Mouse (Mus musculus): ENCODE results near the gene Crim1.

Crim1 gene

DNA sequence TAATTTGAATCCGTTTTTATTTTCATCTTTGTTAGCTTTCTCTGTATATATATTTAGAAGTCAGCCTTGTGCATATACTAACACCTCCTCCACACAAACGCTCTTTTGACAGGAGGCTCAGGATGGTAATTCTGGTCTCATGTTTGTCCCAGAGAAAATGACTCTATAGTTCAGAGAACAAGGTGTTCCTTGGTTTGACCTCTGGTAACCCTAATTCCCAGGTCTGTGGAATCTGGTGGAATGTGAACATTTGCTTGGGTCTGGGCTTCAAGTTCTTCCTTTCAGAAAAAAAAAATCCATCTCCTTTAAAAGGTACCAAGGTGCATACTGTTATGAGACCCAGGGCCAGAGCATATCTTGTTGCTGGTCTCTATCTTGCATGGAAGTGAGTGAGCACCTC is 9.6 kb downstream of the Crim1 start:
- no peak for DNase-seq (ENCODE audit: low spot score in 2 of 2)

- no peak for DNase-seq (ENCODE audit: low spot score in 2 of 2)
These were observed 11.8 kb downstream of the Crim1 start for GRCm38 (mm10) chr17:78211881-78212280.

DNA sequence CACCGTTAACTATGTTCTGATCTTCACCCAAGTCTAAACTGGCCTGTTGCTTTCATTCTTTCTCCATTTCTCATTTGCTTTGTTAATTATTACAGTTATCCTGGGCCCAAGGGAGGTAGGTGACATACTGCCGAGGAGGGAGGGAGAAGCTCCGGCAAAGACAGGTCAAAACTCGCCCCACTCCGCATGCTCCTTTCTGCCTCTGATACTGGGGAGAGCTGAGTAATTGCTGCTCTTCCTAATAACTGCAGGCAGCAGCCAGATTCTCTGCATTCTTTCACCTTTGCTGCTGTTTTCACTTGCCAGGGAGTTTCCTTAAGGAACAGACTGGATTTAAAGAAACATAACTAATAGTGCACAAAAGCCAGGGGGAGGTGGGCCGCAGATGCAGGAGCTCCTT is 13.1 kb downstream of the Crim1 start:
- DNase-seq (ENCODE audit: low spot score in 2 of 2) = no peak

DNA sequence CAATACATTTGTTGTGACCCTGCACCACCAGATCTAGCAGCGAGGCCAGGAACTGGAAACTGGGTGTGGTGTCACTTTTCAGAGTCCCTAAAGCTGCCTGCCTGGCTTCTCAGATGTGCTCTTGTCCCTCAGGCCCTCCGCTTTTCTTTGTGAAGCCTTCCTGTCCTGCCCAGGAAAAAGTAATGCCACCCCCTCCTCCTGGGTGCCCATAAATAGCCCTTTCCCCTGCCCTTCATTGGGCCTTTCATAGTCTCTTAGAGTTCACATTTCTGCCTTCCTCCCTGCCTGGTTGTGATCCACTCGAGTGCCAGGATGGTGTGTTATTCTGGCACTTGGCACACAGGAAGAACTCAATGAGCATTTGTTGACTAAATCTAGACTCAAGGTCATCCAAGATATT is 16.5 kb downstream of the Crim1 start:
- no peak for DNase-seq (ENCODE audit: low spot score in 2 of 2)

DNA sequence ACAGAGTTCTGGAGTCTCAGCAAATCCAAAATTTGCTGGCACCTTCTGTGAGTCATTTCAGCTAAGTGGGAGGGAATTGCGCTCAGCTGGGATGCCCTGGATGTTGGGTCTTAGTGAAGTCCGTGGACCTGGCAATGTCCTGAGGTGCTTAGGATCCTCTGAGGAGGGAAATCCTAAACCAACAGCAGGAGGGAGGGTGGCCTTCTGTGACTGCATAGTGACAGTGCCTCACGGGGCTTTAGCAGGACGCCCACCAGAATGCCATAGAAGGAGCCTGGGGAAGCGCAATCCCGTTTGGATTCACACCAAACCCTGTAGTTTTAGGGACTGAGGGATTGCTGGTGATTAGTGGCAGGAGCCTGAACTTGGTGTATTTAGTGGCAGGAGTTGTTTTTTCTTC is 17.4 kb downstream of the Crim1 start:
- DNase-seq (ENCODE audit: low spot score in 2 of 2) = no peak

DNA sequence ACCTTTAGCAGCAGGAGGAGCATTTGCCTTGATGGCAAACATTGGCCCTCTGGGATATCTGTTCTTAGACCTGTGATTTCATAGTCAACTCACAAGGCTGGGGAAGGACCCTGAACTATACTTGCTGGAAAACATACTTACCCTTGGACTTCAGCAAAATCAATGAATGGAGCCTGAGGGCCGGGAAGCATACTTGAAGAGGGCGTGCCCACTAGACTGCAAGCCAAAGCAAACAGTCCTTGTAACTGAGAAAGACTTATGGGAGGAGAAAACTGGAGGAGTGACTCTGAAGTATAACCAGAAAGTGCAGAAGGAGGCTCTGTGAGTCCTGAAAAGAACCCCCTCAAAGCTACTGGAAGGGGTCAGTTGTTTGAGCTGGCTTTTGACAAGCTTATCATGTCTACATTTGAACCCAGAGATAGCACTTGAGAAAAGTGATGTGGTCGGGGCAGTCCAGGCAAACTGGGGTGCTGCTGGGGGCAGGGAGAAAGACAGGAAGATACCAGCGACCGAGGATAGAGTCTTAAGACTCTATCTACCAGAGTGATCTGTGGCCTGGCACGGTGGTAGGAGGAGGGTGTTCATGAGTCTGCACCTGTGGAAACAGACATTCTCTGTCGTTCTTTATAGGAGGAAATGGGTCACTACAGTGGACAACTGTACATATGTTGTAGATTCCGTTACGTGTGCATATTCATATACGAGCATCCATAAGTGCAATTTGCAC is 18.6 kb downstream of the Crim1 start:
- DNase-seq (ENCODE audit: low spot score in 2 of 2) = no peak

GRCm38 (mm10) chr17:78221007-78221642 is 21.1 kb downstream of the Crim1 start:
- DNase-seq (ENCODE audit: low spot score in 2 of 2) = no peak

DNA sequence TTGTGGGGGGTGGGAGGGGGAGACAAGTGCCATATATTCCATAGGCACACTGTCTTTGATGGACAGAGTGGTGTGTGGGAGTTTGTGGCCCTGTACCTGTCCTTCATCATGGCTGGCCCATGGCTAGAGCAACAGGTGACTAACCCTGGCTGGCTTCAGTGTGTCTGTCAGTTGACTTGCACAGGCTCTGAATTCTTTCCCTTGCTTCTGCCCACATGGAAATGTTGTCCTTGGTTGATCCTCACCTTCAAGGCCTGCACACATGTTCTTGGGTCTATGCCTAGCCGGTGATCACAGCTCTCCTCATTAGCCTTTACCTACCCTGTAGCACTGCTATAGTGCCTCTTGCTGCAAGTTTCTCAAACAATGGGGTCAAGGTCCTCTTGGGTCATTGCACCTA is 21.8 kb downstream of the Crim1 start:
- DNase-seq (ENCODE audit: low spot score in 2 of 2) = no peak

- DNase-seq (ENCODE audit: low spot score in 2 of 2) = no peak
These were observed 23.9 kb downstream of the Crim1 start for GRCm38 (mm10) chr17:78223988-78224387.

DNA sequence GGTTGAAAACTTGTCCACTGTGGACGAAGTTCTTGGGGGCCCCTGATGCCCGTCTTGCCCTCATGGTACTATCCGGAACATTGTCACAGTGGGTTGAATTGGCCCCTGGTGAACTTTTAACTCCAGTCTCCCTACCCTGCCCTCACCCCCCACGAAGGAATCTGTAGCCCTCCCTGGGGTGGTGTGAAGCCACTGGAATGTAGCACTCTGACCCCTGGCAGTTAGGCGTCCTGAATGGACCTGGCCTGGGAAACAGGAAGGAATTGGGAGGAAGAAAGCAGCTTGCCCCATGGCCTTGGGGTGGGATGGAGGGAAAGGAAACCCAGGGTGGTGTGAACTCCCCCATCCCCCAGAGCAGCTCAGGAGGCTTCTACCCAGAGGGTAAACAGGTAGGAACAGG is 25.5 kb downstream of the Crim1 start:
- no peak for DNase-seq (ENCODE audit: low spot score in 2 of 2)

DNA sequence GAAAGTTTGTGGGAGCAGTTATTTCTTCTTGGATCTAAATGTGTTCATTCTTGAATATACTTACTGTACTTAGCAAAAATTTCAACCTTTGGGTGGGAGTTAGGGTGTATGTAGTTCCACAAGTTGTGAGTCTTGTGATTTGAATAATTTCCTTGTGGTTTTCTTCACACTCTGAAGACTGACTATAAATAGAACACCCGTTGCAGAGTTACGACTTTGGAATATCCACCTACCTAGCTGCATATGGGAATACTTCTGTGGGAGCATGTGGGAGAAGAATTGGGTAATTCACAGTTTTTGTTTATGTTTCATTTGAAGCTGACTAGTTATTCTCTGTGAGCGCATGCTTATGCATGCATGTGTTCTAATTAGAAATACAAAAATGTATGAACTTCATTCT is 27.2 kb downstream of the Crim1 start:
- no peak for DNase-seq (ENCODE audit: low spot score in 2 of 2)

DNA sequence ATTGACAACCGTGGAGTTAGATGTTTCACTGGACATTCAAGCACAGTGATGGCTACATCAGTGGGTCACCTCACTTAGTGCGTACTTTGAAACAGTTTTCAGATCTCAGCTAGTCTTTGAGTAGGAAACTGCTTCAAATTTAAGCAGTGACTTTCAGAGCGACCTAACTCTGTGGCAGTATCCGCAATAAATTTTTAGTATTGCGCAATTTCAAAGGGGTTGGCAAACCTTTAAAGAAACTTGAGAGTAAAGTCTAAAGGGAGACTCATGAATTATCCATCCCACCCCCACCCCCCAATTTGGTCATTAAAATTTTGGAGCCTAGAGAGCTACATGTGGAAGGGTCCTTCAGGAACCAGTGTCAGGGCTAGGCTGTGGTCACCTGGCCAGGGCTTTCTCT is 31.5 kb downstream of the Crim1 start:
- DNase-seq (ENCODE audit: low spot score in 2 of 2) = no peak

DNA sequence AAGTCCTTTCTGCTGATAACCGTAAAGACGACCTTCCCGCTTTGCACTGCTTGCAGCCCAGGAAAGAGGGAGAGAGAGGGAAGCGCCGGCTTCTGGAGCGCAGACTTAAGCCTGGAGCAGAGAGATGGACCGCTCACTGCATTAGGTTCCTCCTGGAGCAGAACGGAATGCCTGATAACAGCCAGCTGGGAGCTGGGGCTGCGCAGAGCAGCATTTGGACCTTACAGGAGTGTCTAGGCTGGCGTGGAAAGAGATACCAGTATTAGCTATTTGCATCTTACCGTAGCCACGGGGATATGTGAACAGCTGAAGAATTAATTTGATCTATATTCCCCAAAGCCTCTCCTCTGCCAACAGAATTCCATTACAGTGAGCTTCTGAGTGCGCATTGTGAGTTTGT is 32.7 kb downstream of the Crim1 start:
- DNase-seq (ENCODE audit: low spot score in 2 of 2) = no peak

GRCm38 (mm10) chr17:78233873-78234272 is 33.8 kb downstream of the Crim1 start:
- DNase-seq (ENCODE audit: low spot score in 2 of 2) = no peak

DNA sequence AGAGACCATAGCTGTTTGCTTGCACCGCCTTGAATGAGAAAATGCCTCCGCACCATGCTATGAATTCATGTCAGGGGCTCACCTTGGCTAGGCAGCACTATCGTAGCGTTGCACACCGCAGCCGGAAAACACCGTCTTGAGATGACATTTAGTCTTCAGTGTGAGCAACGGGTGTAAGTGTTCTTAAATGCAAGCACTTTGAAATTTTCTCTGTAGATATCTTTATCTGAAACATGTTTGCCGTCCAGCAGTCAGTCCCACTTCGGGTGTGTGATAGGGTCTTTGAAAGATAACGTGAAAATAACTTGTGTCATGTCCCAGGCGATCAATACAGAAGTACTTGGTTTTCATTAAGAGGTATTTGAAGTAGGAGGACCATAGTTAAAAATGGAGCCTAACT is 36.1 kb downstream of the Crim1 start:
- DNase-seq (ENCODE audit: low spot score in 2 of 2) = no peak

DNA sequence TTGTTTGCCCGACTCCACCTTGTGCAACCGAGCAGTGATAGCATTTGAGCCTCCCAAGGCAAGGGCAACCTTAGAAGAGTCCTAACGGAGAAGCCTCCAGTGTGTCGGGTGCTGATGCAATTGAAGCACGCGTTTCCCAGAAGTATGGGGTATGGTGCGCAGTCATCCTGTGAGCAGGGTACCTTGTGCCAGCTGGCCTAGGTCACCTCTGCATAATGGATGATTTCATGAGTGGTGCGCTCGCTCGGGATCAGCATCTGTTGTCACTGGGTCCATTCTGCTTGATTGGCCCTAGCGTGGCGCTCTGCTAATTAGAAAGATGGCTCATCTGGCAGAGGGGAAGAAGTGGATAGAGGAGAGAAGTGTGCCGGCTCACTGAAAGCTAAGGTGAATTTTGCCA is 37.9 kb downstream of the Crim1 start:
- no peak for DNase-seq (ENCODE audit: low spot score in 2 of 2)

DNA sequence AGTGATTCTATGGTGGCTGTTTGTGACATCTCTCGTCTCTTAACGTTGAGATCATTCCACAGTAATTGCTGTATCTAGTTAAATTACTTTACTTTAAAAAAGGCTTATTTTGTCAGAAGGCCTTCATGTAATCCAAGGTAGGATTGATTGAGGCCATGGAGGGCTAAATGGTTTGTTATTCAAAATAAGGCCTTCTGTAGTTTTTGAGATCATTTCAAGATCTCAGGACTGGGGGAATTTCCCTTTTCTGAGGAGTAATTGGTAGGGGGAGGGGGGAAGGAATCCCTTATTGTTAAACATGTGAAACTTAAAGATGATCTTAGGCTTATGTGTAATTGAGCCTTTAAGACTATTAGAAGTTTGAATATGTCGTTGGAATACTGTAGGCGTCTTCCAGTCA is 40.1 kb downstream of the Crim1 start:
- DNase-seq (ENCODE audit: low spot score in 2 of 2) = no peak

DNA sequence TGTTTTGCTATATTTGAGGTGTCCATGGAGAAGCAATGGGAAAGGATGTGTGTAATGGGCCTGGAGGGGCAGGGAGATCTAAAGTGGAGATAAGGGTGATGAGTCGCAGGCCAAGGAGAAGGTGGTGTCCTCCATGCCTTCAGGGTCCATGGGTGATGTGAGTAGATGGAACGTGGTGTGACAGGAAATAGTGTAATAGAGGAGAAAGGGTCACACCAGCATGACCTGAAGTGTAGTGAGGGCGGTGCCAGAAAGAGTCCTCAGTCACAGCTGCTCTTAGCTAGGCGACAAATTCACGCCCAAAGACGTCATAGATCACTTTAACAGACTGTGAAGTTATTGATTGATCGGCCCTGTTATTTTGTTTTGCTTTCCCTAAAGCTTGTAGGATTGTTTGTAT is 41.2 kb downstream of the Crim1 start:
- no peak for DNase-seq (ENCODE audit: low spot score in 2 of 2)

DNA sequence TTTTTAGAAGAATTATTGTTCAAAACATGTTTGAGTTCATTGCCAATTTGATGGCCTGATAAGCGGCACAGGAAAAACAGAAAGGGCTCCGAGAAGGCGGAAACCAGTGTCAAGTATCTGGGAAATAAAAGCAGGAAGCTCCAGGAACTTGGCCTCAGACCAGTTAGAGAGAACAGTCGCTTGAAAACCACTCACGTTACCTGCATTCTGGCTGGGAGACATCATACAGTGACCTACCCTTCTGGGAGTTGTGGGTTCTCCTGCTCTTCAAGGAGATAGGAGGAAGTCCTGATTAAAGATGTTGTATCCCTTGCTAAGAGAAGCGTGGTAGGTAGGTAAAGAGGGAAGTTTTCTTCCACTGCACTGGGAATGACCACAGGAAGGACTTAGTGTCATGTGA is 44.7 kb downstream of the Crim1 start:
- no peak for DNase-seq (ENCODE audit: low spot score in 2 of 2)

DNA sequence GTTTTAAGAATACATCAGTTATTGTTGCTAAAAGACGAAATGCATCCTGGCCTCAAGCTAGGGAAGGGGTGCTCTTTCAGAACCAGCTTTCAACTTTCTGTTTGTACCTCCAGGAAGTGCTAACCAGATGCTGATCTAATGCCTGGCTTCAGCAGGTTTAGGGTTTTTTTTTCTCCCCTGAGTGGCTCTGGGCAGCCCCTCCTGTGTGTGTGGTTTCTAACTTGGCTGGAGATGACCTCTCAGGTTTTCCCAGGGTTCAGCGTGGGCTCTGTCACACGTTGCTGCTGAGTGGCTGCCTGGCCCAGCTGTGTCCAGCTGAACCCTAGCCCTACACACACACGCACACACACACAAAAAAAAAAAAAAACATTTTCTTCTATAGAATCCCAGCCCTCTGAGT is 45.4 kb downstream of the Crim1 start:
- DNase-seq (ENCODE audit: low spot score in 2 of 2) = no peak

GRCm38 (mm10) chr17:78246634-78247383 is 46.8 kb downstream of the Crim1 start:
- DNase-seq (ENCODE audit: low spot score in 2 of 2) = no peak

- no peak for DNase-seq (ENCODE audit: low spot score in 2 of 2)
These were observed 48.1 kb downstream of the Crim1 start for GRCm38 (mm10) chr17:78248197-78248596.

DNA sequence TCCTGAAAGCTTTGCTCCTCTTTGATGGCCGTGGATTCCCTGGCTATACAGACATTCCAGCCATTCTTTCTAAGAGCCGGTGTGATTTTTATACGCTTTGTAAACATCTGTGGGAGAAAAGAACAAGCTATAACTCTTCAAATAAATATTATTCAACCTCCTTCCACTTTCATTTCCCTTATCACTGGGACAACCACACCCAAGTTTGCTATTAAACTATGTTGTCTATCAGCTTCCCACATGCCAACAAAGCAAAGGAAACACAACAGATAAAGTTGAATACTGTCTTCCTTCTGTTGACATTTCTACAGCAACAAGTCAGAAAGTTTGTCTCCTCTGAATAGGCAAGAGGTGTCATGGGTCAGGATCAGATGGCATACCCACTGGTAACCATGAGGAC is 48.9 kb downstream of the Crim1 start:
- DNase-seq (ENCODE audit: low spot score in 2 of 2) = no peak
